Mouse (Mus musculus): Measurements from ENCODE around the gene Coro6.

Gene Coro6

DNA sequence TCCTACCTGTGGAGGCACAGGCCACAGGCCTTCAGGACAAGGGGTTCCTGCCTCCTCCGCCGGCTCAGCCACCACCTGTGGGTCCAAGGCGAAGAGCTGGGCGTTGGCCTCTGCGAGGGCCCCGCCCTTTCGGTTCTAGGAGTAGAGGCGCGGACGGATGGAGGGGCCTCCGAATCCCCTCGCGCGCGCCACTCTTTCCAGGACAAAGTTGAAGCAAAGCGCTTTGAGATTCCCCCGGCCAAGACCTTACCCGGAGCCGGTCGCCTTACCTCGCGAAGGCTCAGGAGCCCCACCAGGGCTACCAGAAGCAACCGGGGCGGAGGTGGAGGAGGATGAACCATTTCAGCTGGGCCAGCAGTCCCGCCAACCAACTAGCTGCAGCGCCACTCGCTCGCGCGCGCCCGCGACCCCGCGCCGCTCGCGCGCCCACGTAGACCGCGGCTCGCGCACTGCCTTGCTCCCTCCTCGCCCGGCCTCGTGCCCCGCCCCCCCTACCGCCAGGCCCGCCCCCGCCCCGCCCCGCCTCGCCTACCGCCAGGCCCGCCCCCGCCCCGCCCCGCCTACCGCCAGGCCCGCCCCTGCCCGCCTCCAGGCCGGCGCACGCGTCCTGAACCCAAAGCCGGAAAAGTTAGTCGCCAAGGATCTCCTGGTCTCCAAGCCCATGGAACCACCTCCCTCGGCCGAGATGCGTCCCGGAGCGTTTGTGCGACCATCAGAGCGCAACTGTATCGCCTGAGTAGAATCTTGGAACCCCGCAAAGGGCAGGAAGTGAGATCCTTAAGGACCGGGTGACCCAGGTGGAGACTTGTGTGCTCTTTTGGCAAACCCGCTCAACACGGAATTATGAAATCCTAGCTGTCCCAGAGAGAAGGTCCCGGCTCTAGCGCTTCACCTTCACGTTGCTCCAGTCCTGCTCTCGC lies 50.9 kb downstream of the Coro6 start:
- peak in 1 of 2 experiments; percentile 59 for DNase-seq (ENCODE audit: low read depth in 1 of 2, low spot score in 2 of 2)

DNA sequence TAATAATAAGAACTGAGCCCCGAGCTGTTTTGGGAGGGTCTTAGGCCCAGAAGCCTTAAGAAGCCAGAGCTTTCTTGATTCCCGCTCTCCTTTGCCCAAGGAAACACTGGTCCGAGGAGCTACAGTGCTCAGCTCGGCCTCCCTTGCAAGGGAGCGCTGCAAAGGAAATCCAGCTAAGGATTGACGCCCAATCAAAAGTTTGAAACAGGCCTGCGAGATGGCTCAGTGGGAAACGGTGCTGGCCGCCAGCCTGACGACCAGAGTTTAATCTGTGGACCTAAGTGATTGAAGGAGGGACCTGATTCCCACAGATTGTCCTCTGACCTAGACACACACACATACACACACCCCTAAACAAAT lies 51.6 kb downstream of the Coro6 start:
- peak in 1 of 2 experiments; percentile 1 for DNase-seq (ENCODE audit: low read depth in 1 of 2, low spot score in 2 of 2)

DNA sequence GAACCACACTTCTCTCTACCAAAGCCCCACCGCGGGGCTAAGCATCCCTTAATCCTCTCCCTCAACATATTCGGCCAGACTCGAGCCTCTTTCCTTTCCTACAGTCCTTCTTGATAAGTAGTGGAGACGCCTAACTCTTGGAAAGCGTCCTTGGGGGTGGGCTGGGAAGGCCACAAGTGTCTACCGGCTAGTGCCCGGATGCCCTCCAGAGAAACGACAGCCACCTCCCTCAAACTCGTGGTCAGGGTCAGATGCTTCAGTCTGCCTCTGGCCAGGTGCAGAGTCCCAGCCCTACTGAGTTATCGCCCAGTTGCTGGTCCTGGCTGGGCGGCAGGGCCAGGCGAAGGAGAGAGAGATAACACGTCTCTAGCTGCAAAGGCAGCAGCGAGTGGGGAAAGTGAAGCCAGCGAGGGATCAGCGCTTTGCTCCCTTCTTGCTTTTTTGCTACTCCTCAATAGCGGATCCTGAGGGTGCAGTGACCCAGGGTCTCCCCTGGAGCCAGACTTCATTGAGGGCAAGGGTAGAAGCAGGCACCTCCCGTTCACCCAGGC lies 52.1 kb downstream of the Coro6 start:
- peak in 1 of 2 experiments; percentile 1 for DNase-seq (ENCODE audit: low read depth in 1 of 2, low spot score in 2 of 2)

DNA sequence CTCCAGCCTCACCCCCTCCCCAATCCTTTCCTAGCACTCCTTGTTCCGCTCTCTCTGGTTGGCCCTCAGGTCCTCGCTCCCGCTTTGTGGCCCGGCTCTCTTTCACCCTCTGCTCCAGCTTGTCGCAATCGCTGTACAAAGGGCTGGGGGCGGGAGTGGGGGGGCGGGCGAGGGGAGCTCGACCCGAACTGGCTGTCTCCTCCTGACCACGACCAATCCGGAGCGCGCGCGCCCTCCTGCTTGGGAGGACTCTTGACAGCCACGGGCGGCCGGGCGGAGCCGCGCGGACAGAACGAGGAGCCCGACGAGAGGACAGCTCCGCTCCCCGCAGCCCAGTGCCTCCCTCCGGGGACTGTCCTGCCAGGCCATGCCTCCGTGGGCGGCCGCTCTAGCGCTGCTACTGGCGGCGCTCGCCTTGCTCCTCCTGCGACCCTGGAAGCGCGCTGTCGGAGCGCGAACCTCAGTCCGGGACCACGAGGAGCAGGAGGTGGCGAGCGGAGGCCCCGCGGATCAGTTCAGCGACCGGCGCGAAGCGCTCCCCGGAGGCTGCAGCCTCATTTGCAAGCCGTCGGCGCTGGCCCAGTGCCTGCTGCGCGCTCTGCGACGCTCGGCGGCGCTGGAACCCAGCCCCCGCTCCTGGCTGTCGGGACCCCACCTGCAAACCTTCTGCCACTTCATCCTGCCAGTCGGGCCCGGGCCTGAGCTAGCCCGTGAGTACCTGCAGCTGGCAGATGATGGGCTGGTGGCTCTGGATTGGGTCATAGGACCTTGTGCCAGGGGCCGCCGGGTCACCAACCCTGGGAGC lies 52.8 kb downstream of the Coro6 start, which contains the start of gene Abhd15:
Gene Abhd15 (plus strand): TSS at position 290 of the 805 bp plus-strand sequence.
- DNase-seq (ENCODE audit: low read depth in 1 of 2, low spot score in 2 of 2) = peak in 1 of 2 experiments; percentile 59

DNA sequence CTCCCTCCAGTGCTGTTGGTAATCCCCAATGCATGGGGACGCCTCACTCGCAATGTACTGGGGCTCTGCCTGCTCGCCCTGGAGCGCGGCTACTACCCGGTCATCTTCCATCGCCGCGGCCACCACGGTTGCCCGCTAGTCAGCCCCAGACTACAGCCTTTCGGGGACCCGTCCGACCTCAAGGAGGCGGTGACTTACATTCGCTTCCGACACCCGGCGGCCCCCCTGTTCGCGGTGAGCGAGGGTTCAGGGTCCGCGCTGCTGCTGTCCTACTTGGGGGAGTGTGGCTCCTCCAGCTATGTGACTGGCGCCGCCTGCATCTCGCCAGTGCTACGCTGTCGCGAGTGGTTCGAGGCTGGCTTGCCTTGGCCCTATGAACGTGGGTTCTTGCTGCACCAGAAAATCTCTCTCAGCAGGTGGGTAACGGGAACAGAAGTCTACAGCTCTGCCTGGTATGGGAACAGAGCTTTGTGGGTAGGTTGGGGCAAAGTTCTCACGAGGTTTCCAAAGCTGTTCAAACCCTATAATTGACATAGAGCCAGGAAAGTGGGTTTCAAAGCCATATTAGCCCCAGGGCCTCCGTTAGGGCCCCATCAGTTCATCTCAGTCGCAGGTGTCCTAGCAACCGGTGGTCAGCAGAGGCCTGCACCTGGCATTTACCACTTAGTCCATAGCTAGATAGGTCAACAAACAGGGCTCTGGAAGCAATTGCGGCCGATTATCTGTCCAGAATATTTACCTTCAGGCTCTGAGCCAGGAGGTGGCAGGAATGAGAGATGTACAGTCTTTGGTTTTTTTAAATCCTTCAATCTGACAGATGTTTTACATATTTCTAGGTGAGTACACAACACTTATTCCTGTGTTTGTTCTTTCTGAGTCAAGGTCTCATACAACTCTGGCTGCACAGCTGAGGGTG lies 53.7 kb downstream of the Coro6 start, which contains the start of gene Trp53i13:
Gene Trp53i13 (minus strand): TSS at position 344 of the 916 bp plus-strand sequence.
- no peak for DNase-seq (ENCODE audit: low read depth in 1 of 2, low spot score in 2 of 2)

DNA sequence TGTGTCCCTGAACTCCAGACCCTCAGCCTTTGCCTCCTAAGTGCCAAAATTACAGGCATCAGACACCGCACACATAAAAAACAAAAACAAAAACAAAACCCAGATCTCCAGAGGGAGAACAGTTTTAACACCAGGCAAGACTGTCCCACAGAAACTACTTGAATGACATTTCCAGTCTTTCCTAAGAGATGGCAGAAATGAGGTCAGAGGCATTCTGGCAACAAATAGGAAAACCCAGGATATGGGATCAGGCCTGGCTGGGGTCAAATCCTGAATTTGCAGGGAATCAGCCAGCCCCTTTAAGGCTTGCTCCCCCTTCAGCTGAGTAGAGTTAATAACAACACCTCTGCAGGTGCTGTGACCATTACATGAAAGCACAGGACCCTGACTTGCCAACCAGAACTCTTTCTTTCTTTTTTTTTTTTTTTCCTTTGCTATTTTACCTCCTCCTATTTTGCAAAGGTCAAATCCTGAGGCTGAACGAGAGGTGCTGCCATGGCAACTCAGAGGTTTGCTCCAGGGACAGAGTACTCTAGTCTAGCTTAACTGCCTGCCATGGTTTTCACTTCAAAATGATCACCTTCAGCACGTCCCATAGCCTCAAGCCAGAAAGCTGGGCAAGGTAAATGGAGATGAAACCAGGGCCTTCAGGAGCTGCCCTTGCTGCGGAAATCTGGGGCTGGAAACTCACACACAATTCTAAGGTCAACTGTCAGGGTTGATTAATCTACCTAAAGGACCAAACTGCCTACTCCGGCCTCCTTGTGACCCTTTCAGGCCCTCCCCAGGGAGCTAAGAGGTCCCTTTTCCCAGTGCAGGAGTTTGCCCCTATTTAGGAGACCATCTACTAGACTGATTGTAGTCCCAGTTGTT lies 54.6 kb downstream of the Coro6 start:
- no peak for DNase-seq (ENCODE audit: low read depth in 1 of 2, low spot score in 2 of 2)

DNA sequence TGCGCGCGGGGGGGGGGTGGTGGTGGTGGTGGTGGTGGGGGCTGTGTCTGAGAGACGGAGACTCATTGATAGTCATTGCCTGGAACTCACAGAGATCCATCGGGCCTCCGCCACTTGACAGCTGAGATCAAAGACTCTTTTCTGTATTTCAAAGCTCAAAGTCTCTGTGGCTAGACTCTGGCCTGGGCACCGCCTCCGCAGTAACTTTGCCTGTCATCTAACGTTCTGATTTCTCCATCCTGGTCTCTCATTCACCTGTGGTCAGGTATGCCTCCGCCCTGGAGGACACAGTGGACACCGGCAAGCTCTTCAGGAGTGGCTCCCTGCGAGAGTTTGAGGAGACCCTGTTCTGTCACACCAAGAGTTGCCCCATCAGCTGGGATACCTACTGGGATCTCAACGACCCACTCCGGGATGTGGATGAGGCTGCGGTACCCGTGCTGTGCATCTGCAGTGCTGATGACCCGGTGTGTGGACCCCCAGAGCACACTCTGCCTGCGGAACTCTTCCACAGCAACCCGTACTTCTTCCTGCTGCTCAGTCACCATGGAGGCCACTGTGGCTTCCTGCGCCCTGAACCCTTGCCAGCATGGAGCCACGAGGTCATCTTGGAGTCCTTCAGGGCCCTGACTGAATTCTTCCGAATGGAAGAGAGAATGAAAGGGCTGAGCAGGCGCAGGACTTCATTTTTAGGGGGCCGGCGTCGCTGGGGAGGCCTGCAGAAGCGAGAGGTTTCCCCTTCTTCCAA lies 56.0 kb downstream of the Coro6 start:
- DNase-seq (ENCODE audit: low read depth in 1 of 2, low spot score in 2 of 2) = no peak

DNA sequence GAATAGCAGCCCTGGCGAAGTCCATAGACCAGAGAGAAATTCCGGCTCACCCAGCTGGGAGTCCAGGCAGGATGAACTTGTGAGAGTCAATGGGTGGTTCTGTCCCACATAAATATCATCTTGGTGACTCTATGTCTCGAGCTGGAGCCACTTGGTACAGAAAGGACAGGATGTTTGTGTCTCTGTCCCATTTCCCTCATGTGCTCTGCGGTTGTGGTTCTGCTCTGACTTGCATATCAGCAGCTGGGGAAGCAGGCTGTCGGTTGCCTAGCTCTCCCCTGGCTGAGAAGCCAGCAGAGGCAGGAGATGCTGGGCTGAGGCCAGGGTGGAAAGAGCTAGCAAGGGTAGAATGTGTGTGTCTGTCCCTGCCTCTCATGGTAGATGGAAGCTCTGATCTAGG lies 56.8 kb downstream of the Coro6 start, which contains the start of gene Gm10392:
Gene Gm10392 (minus strand): TSS at position 156 of the 400 bp plus-strand sequence.
- no peak for DNase-seq (ENCODE audit: low read depth in 1 of 2, low spot score in 2 of 2)
